Mouse (Mus musculus) MEL (cell line): ENCODE measurements at regions not wholly inside any gene's neighbourhood (a gene's known extent, or its start where the extent isn't known, plus 50 kb on each side); places are given as distances from the start of the nearest gene placed in this dataset.

Experiments
- CTCF ChIP-seq, 3 experiments: IDR thresholded peaks in 2 of 3; conservative IDR thresholded peaks in 1 of 3; 2 replicates each; pipeline ENCODE4 v1.5.1; 2011 to 2012; ENCODE audit warnings: low read length in 3 of 3, low read depth in 2 of 3, mild to moderate bottlenecking in 2 of 3, improper control_type of control experiment in 1 of 3, inconsistent platforms in 1 of 3, mixed read lengths in 1 of 3, moderate library complexity in 1 of 3; ENCODE audit not compliant: control insufficient read depth in 1 of 3, insufficient read depth in 1 of 3, poor library complexity in 1 of 3, severe bottlenecking in 1 of 3
- ETS1 ChIP-seq: IDR thresholded peaks from 2 replicates; pipeline ENCODE4 v1.6.1; 2012; ENCODE audit warnings: low read depth, mild to moderate bottlenecking, inconsistent platforms, low read length, improper control_type of control experiment, moderate library complexity
- GATA1 ChIP-seq: IDR thresholded peaks from 2 replicates; pipeline ENCODE4 v1.6.1; 2011; ENCODE audit warnings: low read depth, low read length, improper control_type of control experiment
- TAL1 ChIP-seq: IDR thresholded peaks from 2 replicates; pipeline ENCODE4 v1.6.1; 2012; ENCODE audit warnings: mild to moderate bottlenecking, inconsistent platforms, low read length, moderate library complexity, mixed read lengths
- ZNF384 ChIP-seq: IDR thresholded peaks from 2 replicates; pipeline ENCODE4 v1.6.1; 2012; ENCODE audit warnings: low read depth, mild to moderate bottlenecking, inconsistent platforms, low read length, improper control_type of control experiment

DNA sequence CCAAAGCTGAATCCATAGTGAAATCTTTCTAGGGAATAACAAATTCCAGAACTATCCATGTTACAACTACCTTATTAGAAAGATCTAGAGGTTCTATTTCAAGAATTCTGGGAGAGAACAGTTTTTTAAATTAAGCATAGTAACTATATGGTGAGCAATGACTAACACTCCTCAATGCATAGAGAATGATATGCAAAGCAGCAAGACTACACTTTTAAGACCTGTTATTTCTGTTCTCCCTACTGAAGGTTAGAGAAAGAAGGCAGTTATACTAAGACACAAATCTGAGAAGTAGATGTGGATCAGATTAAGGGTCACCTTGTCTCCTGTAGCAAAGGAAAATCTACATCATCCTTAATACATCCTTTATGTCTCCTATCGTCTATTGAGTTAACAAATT lies 824.3 kb downstream of the D3Ertd751e start:
- TF ChIP-seq ZNF384 = no peak
- no peak for TF ChIP-seq GATA1
- TF ChIP-seq CTCF (IDR thresholded peaks at IDR 0.05 in 2 of 3, conservative IDR thresholded peaks at IDR 0.05 in 1 of 3; ENCODE audit: control insufficient read depth in 1 of 3, insufficient read depth in 1 of 3, low read depth in 2 of 3, low read length in 3 of 3, poor library complexity in 1 of 3, severe bottlenecking in 1 of 3) = no peak
- TF ChIP-seq ETS1 = no peak
- TF ChIP-seq TAL1 = no peak
